ENCODE assay signal across 17 mouse cellular contexts in the genomic region with DNA sequence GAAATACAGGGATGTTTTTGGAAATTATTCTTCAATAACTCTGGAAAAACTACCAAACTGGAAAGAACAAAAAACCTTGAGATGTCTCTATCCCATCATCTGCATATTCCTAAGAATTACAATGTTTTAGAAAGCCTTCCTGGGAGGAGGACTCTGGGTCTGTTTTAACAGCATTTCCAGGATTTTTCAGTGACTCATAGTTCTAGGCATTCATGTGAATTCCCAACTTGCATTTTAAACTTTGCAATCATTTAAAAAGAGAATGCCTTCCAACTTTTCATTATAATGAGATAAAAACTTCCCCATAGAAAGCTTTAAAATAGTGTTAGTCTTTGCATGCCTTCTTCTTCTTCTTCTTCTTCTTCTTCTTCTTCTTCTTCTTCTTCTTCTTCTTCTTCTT.
"Had no signal": no experiment of that assay in that cellular context is flagged by ENCODE, and none has a peak within 500 bp of the region (broad histone marks: within the 10 kb centered on the region; RNA-seq: fewer than 3 reads in every experiment).

No protein-coding gene starts in this region.

- H3K27ac ChIP-seq: limb, embryonic 15.5 days; liver, embryonic 13.5 days; midbrain, embryonic 10.5 days; midbrain, embryonic 13.5 days; neural tube, embryonic 13.5 days; stomach, embryonic 15.5 days had no signal

- DNase-seq: kidney, adult 18-20 months; kidney, adult 9 months; kidney, postnatal 36 days; liver, embryonic 13.5 days; lung, adult 2 months; retina, postnatal 1 day; right cerebral cortex, postnatal 25 days; spleen, adult 18-20 months; thymus, postnatal 25 days had no signal

- H3K9me3 ChIP-seq: limb, embryonic 15.5 days; liver, embryonic 13.5 days; midbrain, embryonic 10.5 days; midbrain, embryonic 13.5 days; neural tube, embryonic 13.5 days; stomach, embryonic 15.5 days had no signal

- H3K4me1 ChIP-seq: limb, embryonic 15.5 days; liver, embryonic 13.5 days; megakaryocyte, embryonic 14.5 days; midbrain, embryonic 10.5 days; midbrain, embryonic 13.5 days; neural tube, embryonic 13.5 days; stomach, embryonic 15.5 days had no signal

- H3K36me3 ChIP-seq: limb, embryonic 15.5 days; liver, embryonic 13.5 days; midbrain, embryonic 10.5 days; midbrain, embryonic 13.5 days; neural tube, embryonic 13.5 days; stomach, embryonic 15.5 days had no signal

- ATAC-seq: midbrain, embryonic 13.5 days; midbrain, embryonic 16.5 days had no signal

- H3K27me3 ChIP-seq: limb, embryonic 15.5 days; liver, embryonic 13.5 days; megakaryocyte, embryonic 14.5 days; midbrain, embryonic 13.5 days; neural tube, embryonic 13.5 days; stomach, embryonic 15.5 days had no signal

- H3K9ac ChIP-seq: limb, embryonic 15.5 days; liver, embryonic 13.5 days; midbrain, embryonic 13.5 days; neural tube, embryonic 13.5 days; stomach, embryonic 15.5 days had no signal

- H3K4me2 ChIP-seq: limb, embryonic 15.5 days; liver, embryonic 13.5 days; midbrain, embryonic 13.5 days; neural tube, embryonic 13.5 days; stomach, embryonic 15.5 days had no signal

- H3K4me3 ChIP-seq: limb, embryonic 15.5 days; liver, embryonic 13.5 days; megakaryocyte, embryonic 14.5 days; midbrain, embryonic 10.5 days; midbrain, embryonic 13.5 days; myocyte; neural tube, embryonic 13.5 days; stomach, embryonic 15.5 days had no signal
